Mouse (Mus musculus) common myeloid progenitor, adult 5-6 weeks (primary cell): ENCODE measurements around the gene Cltb. TPM values are rescaled to one million over a fixed set of nuclear protein-coding genes. Genes with fewer than 3 reads are reported as not detected.
"Not testable (repeated sequence)": the region's sequence is repeated elsewhere in the genome, so short reads cannot be mapped to it uniquely, and the experiment has no call there.

Source experiments
- ATAC-seq: replicated peaks from 2 replicates; pipeline ENCODE4 v1.8.0; 2016; ENCODE audit warnings: low read depth, mild to moderate bottlenecking, moderate TSS enrichment, inconsistent platforms; ENCODE audit not compliant: poor library complexity, severe bottlenecking
- total RNA-seq: library from RNA; stranded (forward); fragments of 200-1000, 187-1606 nt; gene quantifications from 2 replicates; pipeline ENCODE4 v1.2.3, GENCODE M21; 2017

Gene Cltb
- total RNA-seq, result 13.4 and 23.5 TPM in 2 replicates

GRCm38 (mm10) chr13:54610972-54611754 lies at the start of gene Cltb:
Gene Cltb, minus strand, starts transcription at chr13:54611344.
- peak; percentile 67 for ATAC-seq

- no peak for ATAC-seq
Observed at GRCm38 (mm10) chr13:54660877-54661276, 49.7 kb upstream of the Cltb start.

GRCm38 (mm10) chr13:54650461-54650860 lies 39.3 kb upstream of the Cltb start:
- no peak for ATAC-seq

GRCm38 (mm10) chr13:54635011-54635410 lies 23.9 kb upstream of the Cltb start:
- no peak for ATAC-seq

GRCm38 (mm10) chr13:54632731-54633277 lies 21.7 kb upstream of the Cltb start:
- ATAC-seq, result no peak

GRCm38 (mm10) chr13:54629128-54629527 lies 18.0 kb upstream of the Cltb start:
- ATAC-seq, result no peak

- peak; percentile 42 for ATAC-seq
Observed at GRCm38 (mm10) chr13:54621960-54622521, 10.9 kb upstream of the Cltb start.

GRCm38 (mm10) chr13:54621155-54621932 lies 10.2 kb upstream of the Cltb start, which contains the start of gene Faf2:
Gene Faf2, plus strand, starts transcription at chr13:54621784.
- ATAC-seq, result peak; percentile 96

GRCm38 (mm10) chr13:54616998-54617397 lies 5.9 kb upstream of the Cltb start:
- no peak for ATAC-seq

GRCm38 (mm10) chr13:54616307-54616706 lies 5.2 kb upstream of the Cltb start:
- no peak for ATAC-seq

- not testable (repeated sequence) for ATAC-seq
Observed at GRCm38 (mm10) chr13:54613141-54613540, 2.0 kb upstream of the Cltb start.

GRCm38 (mm10) chr13:54610613-54610971 lies 552 bp downstream of the Cltb start:
- ATAC-seq, result peak; percentile 15; the same call in 1 of the 2 replicates

GRCm38 (mm10) chr13:54609301-54609700 lies 1.8 kb downstream of the Cltb start:
- no peak for ATAC-seq

GRCm38 (mm10) chr13:54608666-54609065 lies 2.5 kb downstream of the Cltb start:
- ATAC-seq, result no peak

- ATAC-seq, result no peak
Observed at GRCm38 (mm10) chr13:54608002-54608401, 3.1 kb downstream of the Cltb start.

- ATAC-seq, result no peak
Observed at GRCm38 (mm10) chr13:54607204-54607603, 3.9 kb downstream of the Cltb start.

GRCm38 (mm10) chr13:54605426-54605825 lies 5.7 kb downstream of the Cltb start:
- ATAC-seq, result no peak

GRCm38 (mm10) chr13:54604221-54604620 lies 6.9 kb downstream of the Cltb start:
- ATAC-seq, result no peak

GRCm38 (mm10) chr13:54603501-54603900 lies 7.6 kb downstream of the Cltb start:
- no peak for ATAC-seq

GRCm38 (mm10) chr13:54602639-54603111 lies 8.5 kb downstream of the Cltb start:
- ATAC-seq, result no peak
